Mouse (Mus musculus): ENCODE data around the gene Lcn12. TPM values are rescaled to one million over a fixed set of nuclear protein-coding genes. Genes with fewer than 3 reads are reported as not detected.

The Lcn12 gene
- polyA plus RNA-seq (2015; fragmentation: Nextera tagmentation; extraction: Ambion mirVana) = not detected in 2 replicates

GRCm38 (mm10) chr2:25493476-25493961, at the start of gene Lcn12:
Gene Lcn12, minus strand, starts transcription at chr2:25493911.

DNA sequence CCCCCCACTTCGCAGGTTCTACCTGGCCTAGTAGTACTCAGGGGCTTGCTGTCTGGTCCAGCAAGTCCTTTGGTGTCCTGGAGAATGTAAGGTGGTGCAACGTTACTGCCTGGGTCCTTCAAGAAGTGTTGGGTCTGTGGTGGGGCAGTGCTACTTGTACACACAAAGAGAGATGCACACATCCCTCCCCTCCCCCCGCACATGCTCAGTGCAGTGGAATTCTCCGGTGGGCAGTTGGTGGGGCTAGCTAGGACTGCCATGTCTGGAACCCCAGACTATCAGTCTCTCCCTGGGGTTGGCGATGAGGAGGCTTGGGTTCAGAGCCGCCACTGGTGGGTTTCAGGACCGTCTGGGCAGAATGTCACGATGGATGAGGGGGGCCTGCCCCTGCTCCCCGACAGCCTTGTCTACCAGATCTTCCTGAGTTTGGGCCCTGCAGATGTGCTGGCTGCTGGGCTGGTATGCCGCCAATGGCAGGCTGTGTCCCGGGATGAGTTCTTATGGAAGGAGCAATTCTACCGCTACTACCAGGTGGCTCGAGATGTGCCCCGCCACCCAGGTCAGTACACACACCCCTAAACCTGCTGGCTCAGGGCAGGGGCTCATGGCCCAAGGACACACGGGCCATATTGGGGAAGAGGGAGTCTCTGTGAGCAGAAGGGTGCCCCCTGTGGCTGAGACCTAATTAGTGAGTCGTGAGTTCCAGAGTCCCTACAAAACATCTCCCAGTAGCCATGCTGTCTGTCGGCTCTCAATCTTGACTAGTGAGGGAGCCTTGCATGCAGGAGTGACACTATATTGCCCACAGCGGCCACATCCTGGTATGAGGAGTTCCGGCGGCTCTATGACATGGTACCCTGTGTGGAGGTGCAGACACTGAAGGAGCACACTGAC, 8.1 kb upstream of the Lcn12 start, which contains the start of gene C8g:
TSS of gene C8g (minus strand) at position 127 of the 894 bp plus-strand sequence.

GRCm38 (mm10) chr2:25500576-25501405, 7.1 kb upstream of the Lcn12 start, which contains the start of gene Fbxw5:
Gene Fbxw5, plus strand, starts transcription at chr2:25500750.

DNA sequence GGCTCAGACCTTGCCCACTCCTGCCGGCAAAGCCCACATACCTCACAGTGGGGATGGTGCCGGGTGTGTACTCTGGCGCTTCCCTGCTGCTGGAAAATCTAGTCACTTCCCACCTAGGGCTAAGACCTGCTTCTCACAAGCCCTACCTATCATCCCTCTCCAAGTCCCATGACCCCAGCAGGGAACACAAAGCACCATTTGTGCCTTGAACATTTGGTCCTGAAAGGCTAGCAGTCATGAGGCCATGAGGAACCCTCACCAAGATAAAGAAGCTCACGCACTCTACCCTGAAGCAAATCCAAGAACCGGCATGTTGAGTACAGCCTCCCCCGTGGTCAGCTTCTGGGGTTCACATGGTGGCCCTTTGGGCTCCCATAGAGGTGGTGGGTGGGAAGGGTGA, 23.7 kb downstream of the Lcn12 start, which contains the start of gene Ptgds:
TSS of gene Ptgds (minus strand) at position 78 of the 400 bp plus-strand sequence.

GRCm38 (mm10) chr2:25460551-25461309, 33.0 kb downstream of the Lcn12 start, which contains the start of gene Paxx:
Gene Paxx, minus strand, starts transcription at chr2:25461094.

DNA sequence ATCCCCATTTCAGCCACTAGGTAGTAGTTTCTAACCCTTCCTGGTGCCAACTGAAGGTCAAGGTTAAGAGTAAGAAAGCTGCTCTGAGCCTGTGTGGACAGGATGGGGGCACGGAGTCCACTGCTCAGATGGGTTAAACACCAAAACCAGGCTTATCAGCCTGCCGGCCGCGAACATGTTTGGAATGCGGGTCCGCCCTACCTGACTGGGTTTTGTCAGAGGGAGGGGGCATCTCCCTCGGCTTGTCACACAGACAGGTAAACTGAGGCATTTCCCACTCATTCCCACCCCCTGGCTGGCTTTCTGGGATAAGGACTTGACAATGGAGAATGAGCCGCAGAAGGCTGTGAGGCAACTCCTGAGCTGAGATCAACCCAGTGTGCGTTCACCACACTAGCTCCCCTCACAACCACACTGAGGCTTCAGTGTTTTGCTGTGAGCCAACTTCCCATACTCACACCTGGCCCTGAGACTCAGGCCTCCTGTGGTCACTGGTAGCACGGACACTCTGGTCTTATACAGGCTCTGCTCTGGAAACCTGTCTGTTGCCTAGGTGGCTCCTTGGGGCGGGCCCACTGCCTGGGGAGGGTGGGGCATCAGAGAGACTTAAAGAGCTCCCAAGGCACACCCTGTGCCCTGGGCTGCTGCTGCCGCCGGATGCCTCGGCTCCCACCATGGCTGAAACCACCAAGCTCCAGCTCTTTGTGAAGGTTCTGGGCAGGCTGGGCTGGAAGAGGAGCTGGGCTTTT, 37.3 kb downstream of the Lcn12 start, which contains the start of gene Clic3:
TSS of gene Clic3 (plus strand) at position 634 of the 749 bp plus-strand sequence.

Other genes starting within 250 kb of the Lcn12 start
- 2.9 and 3.5 TPM in 2 replicates for gene AL732309.1, start 247.0 kb downstream of the Lcn12 start, polyA plus RNA-seq (2015; fragmentation: Nextera tagmentation; extraction: Ambion mirVana)
- 31.2 and 35.2 TPM in 2 replicates for gene Tmem203, start 238.5 kb downstream of the Lcn12 start, polyA plus RNA-seq (2015; fragmentation: Nextera tagmentation; extraction: Ambion mirVana)
- 7.7 and 9.0 TPM in 2 replicates for gene Tprn, start 231.3 kb downstream of the Lcn12 start, polyA plus RNA-seq (2015; fragmentation: Nextera tagmentation; extraction: Ambion mirVana)
- 176 and 182 TPM in 2 replicates for gene Ssna1, start 221.5 kb downstream of the Lcn12 start, polyA plus RNA-seq (2015; fragmentation: Nextera tagmentation; extraction: Ambion mirVana)
- 45.1 and 48.8 TPM in 2 replicates for gene Anapc2, start 221.4 kb downstream of the Lcn12 start, polyA plus RNA-seq (2015; fragmentation: Nextera tagmentation; extraction: Ambion mirVana)
- gene Tmem210, start 205.8 kb downstream of the Lcn12 start, polyA plus RNA-seq (2015; fragmentation: Nextera tagmentation; extraction: Ambion mirVana) = not detected in 2 replicates
- not detected in 2 replicates for gene Lrrc26, start 204.0 kb downstream of the Lcn12 start, polyA plus RNA-seq (2015; fragmentation: Nextera tagmentation; extraction: Ambion mirVana)
- 0.06 TPM in 1 of 2 replicates, not detected in the other for gene Grin1, start 174.7 kb downstream of the Lcn12 start, polyA plus RNA-seq (2015; fragmentation: Nextera tagmentation; extraction: Ambion mirVana)
- 30.8 and 37.7 TPM in 2 replicates for gene Man1b1, start 161.6 kb downstream of the Lcn12 start, polyA plus RNA-seq (2015; fragmentation: Nextera tagmentation; extraction: Ambion mirVana)
- gene Dpp7, start 137.6 kb downstream of the Lcn12 start, polyA plus RNA-seq (2015; fragmentation: Nextera tagmentation; extraction: Ambion mirVana) = 8.5 and 10.1 TPM in 2 replicates
- gene Uap1l1, start 128.2 kb downstream of the Lcn12 start, polyA plus RNA-seq (2015; fragmentation: Nextera tagmentation; extraction: Ambion mirVana) = 20.1 and 27.6 TPM in 2 replicates
- gene Sapcd2, start 121.6 kb downstream of the Lcn12 start, polyA plus RNA-seq (2015; fragmentation: Nextera tagmentation; extraction: Ambion mirVana) = 28.3 and 28.4 TPM in 2 replicates
- 1.3 and 2.0 TPM in 2 replicates for gene Entpd2, start 98.0 kb downstream of the Lcn12 start, polyA plus RNA-seq (2015; fragmentation: Nextera tagmentation; extraction: Ambion mirVana)
- gene Npdc1, start 94.6 kb downstream of the Lcn12 start, polyA plus RNA-seq (2015; fragmentation: Nextera tagmentation; extraction: Ambion mirVana) = 11.4 and 14.1 TPM in 2 replicates
- 1.7 and 2.6 TPM in 2 replicates for gene Fut7, start 70.6 kb downstream of the Lcn12 start, polyA plus RNA-seq (2015; fragmentation: Nextera tagmentation; extraction: Ambion mirVana)
- 1.5 and 1.6 TPM in 2 replicates for gene Abca2, start 65.2 kb downstream of the Lcn12 start, polyA plus RNA-seq (2015; fragmentation: Nextera tagmentation; extraction: Ambion mirVana)
- gene Clic3, start 37.1 kb downstream of the Lcn12 start, polyA plus RNA-seq (2015; fragmentation: Nextera tagmentation; extraction: Ambion mirVana) = 4.8 and 4.9 TPM in 2 replicates
- 22.5 and 28.9 TPM in 2 replicates for gene Paxx, start 32.8 kb downstream of the Lcn12 start, polyA plus RNA-seq (2015; fragmentation: Nextera tagmentation; extraction: Ambion mirVana)
- gene Ptgds, start 23.9 kb downstream of the Lcn12 start, polyA plus RNA-seq (2015; fragmentation: Nextera tagmentation; extraction: Ambion mirVana) = 1.7 and 2.4 TPM in 2 replicates
- gene Fbxw5, start 6.8 kb upstream of the Lcn12 start, polyA plus RNA-seq (2015; fragmentation: Nextera tagmentation; extraction: Ambion mirVana) = 30.8 and 34.7 TPM in 2 replicates
- gene C8g, start 7.8 kb upstream of the Lcn12 start, polyA plus RNA-seq (2015; fragmentation: Nextera tagmentation; extraction: Ambion mirVana) = 2.9 and 3.8 TPM in 2 replicates
- gene Traf2, start 53.0 kb upstream of the Lcn12 start, polyA plus RNA-seq (2015; fragmentation: Nextera tagmentation; extraction: Ambion mirVana) = 19.0 and 19.7 TPM in 2 replicates
- 166 and 189 TPM in 2 replicates for gene Edf1, start 63.9 kb upstream of the Lcn12 start, polyA plus RNA-seq (2015; fragmentation: Nextera tagmentation; extraction: Ambion mirVana)
- 0.29 and 0.80 TPM in 2 replicates for gene Mamdc4, start 80.9 kb upstream of the Lcn12 start, polyA plus RNA-seq (2015; fragmentation: Nextera tagmentation; extraction: Ambion mirVana)
- gene Phpt1, start 81.3 kb upstream of the Lcn12 start, polyA plus RNA-seq (2015; fragmentation: Nextera tagmentation; extraction: Ambion mirVana) = 52.5 and 57.5 TPM in 2 replicates
- 0.02 and 0.45 TPM in 2 replicates for gene Ajm1, start 87.8 kb upstream of the Lcn12 start, polyA plus RNA-seq (2015; fragmentation: Nextera tagmentation; extraction: Ambion mirVana)
- 31.4 and 36.5 TPM in 2 replicates for gene Rabl6, start 114.6 kb upstream of the Lcn12 start, polyA plus RNA-seq (2015; fragmentation: Nextera tagmentation; extraction: Ambion mirVana)
- gene Ccdc183, start 123.8 kb upstream of the Lcn12 start, polyA plus RNA-seq (2015; fragmentation: Nextera tagmentation; extraction: Ambion mirVana) = 0.13 and 0.16 TPM in 2 replicates
- 10.7 and 15.0 TPM in 2 replicates for gene Tmem141, start 128.1 kb upstream of the Lcn12 start, polyA plus RNA-seq (2015; fragmentation: Nextera tagmentation; extraction: Ambion mirVana)
- 24.5 and 35.1 TPM in 2 replicates for gene Fcna, start 134.1 kb upstream of the Lcn12 start, polyA plus RNA-seq (2015; fragmentation: Nextera tagmentation; extraction: Ambion mirVana)
- gene Lcn8, start 159.2 kb upstream of the Lcn12 start, polyA plus RNA-seq (2015; fragmentation: Nextera tagmentation; extraction: Ambion mirVana) = not detected in 2 replicates
- not detected in 2 replicates for gene Lcn5, start 164.0 kb upstream of the Lcn12 start, polyA plus RNA-seq (2015; fragmentation: Nextera tagmentation; extraction: Ambion mirVana)
- not detected in 2 replicates for gene Lcn6, start 182.9 kb upstream of the Lcn12 start, polyA plus RNA-seq (2015; fragmentation: Nextera tagmentation; extraction: Ambion mirVana)
- not detected in 2 replicates for gene Lcn10, start 188.8 kb upstream of the Lcn12 start, polyA plus RNA-seq (2015; fragmentation: Nextera tagmentation; extraction: Ambion mirVana)
- not detected in 2 replicates for gene Obp2a, start 206.1 kb upstream of the Lcn12 start, polyA plus RNA-seq (2015; fragmentation: Nextera tagmentation; extraction: Ambion mirVana)
- 18.2 and 23.9 TPM in 2 replicates for gene Bmyc, start 212.8 kb upstream of the Lcn12 start, polyA plus RNA-seq (2015; fragmentation: Nextera tagmentation; extraction: Ambion mirVana)
- not detected in 2 replicates for gene Obp2b, start 243.1 kb upstream of the Lcn12 start, polyA plus RNA-seq (2015; fragmentation: Nextera tagmentation; extraction: Ambion mirVana)

Data from spleen, postnatal 0 days (tissue).